Mouse (Mus musculus) macrophage (primary cell): ENCODE measurements around the gene Fbxl5. TPM values are rescaled to one million over a fixed set of nuclear protein-coding genes. Genes with fewer than 3 reads are reported as not detected.

Experiments
- H3K27ac ChIP-seq: fragments of 350-480 bp; formaldehyde crosslinking; 2 replicates; pipeline ENCODE4 v1.9.0; 2021
- H3K36me3 ChIP-seq: fragments of 350-480 bp; formaldehyde crosslinking; 2 replicates; pipeline ENCODE4 v1.9.0; 2021; ENCODE audit errors: inconsistent target
- H3K4me3 ChIP-seq: fragments of 350-480 bp; formaldehyde crosslinking; 2 replicates; pipeline ENCODE4 v1.9.0; 2021; ENCODE audit errors: inconsistent target
- H3K79me2 ChIP-seq: fragments of 350-480 bp; formaldehyde crosslinking; 2 replicates; pipeline ENCODE4 v1.9.0; 2021; ENCODE audit errors: inconsistent target
- WGBS: methylation state at CpG from one replicate; pipeline ENCODE4 v1.1.7; 2026; ENCODE audit warnings: inconsistent platforms; ENCODE audit not compliant: missing documents; 5-methylcytosine and 5-hydroxymethylcytosine counted together
- polyA plus RNA-seq: library from polyadenylated mRNA; stranded (reverse); fragments of 250-400 nt; gene quantifications from 3 replicates; pipeline ENCODE4 v1.2.4, GENCODE M21; 2018; ENCODE audit warnings: inconsistent platforms

Fbxl5 gene
- polyA plus RNA-seq, 1 experiment from 2014 or later: 19.0 TPM

DNA sequence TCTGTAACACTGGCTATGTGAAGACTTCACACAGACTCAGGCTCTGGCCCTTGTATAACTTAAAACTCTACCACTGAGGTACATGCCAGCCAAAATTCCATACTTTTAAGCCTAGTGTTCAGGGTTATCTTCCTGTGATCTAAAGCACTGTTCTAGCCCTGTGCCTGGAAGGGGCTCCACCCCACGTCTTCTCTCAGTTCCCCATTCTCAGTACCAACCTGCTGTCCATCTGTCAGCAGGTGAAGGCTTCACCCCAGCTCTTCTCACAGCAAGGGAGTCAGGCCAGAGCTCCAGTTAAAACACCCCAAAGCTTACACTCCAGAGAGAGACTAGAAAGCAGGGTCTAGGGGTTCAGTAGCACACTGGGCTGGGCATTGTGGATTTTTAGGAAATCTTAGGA, 24.2 kb upstream of the Fbxl5 start:
- no peak overlapping the region for H3K27ac ChIP-seq
- 19% methylated on average over 1 of the region's 1 CpGs for WGBS
- no peak overlapping the region for H3K4me3 ChIP-seq
- H3K36me3 ChIP-seq: no peaks in the 10 kb centered on the region
- no peaks in the 10 kb centered on the region for H3K79me2 ChIP-seq

DNA sequence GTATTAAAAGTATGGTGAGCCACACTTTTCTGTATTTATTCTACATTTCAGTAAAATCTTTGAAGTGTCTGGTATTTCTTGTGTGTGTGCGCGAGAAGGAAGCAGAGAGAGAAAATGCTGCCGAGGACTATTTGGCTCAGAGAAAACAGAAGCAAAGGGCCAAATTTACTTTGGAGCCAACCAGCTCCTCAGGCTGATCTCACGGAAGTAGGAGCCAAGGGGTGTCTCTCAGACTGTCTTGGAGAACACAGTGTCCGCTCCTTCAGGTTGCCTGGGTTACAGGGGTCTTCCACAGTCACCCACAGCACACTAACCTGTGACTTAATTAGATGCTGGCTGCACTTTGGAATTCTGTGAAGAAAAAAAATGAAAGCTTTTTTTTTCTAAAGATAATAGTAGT, 23.6 kb upstream of the Fbxl5 start:
- Histone ChIP-seq H3K4me3 (no peak overlapping the region), H3K36me3 (no peaks in the 10 kb centered on the region), H3K27ac (no peak overlapping the region), H3K79me2 (no peaks in the 10 kb centered on the region)
- WGBS: 100% methylated on average over 4 of the region's 5 CpGs

DNA sequence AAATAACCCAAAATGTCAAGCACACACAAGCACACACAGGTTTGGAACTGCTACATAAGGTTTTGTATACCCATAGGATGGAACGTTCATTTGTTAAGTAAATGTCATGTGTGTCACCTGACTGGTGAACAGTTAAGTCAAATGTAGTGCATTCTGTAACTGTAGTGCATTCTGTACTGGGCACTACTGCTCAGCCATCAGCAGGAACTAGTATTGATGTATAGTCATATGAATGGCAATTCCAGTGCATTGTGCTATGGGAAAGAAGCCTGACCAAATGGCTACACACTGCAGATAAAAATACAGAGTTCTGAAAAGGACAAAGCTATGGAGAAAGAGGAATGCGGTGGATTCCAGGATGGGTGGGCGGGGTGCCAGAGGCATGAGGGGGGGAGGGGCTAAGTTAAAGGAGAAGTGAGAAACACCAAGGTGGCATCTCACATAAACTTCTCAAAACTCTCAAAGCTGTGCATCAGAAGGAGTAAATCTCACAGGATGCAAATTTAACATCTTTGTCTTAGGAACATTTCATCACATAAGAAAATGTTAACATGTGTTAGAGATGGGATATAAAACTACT, 21.2 kb upstream of the Fbxl5 start:
- Histone ChIP-seq H3K27ac (no peak overlapping the region), H3K79me2 (no peaks in the 10 kb centered on the region), H3K36me3 (no peaks in the 10 kb centered on the region), H3K4me3 (no peak overlapping the region)
- 67% methylated on average over 3 of the region's 3 CpGs for WGBS

DNA sequence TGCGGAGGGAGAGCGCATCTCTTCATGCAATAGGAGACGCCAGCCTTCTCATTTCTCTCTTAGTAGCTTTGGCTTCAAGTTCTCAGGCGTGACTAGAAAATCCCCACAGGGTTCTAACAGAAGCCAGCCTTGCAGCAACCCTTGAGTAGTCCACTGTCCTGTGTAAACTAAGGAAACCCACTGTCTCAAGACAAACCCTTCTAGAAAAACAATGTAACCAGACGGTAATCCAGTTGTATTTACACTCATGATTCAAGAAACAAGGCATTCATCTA, 20.5 kb upstream of the Fbxl5 start:
- H3K4me3 ChIP-seq: peak overlapping the region; percentile 16; the same call in 1 of the 2 replicates
- H3K27ac ChIP-seq: peak overlapping the region; percentile 25; the same call in 1 of the 2 replicates
- 60% methylated on average over 5 of the region's 5 CpGs for WGBS
- H3K79me2 ChIP-seq: no peaks in the 10 kb centered on the region
- no peaks in the 10 kb centered on the region for H3K36me3 ChIP-seq

DNA sequence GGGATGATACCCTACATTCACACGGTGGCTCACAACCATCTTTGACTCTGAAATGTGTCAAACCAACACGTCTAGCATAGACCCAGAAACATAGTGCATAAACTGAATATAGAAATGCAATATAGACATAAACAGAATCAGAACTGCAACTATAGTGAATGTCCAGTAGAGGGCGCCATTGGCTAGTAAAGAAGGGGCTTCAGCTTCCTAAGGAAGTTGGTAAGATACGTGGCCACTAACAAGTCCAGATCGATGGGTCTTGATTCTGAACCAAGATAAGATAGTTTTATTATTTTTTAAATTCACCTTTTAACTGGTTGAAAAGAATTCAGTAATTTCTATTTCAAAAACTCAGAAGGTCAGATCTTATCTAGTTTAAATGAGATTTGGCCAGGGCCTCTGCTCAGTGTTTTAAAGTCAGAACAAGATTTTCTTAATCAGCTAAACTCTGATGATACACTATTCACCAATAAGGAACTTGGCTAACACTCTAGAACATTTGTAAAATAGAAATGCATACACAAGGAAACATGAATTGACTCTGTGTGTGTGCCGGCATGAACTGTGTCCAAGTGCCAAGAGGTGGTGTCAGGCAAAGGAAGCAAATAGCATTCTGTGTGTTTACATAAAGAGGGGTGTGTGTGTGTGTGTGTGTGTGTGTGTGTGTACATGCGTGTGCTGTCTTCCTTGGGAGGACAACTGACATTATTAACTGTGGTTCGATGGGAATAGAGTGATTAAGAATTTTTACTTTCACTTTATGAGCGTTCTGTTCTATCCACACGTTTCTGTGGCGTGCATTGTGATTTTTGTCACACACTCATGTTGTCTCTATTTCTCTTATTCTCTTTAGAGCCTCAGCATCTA, 19.9 kb upstream of the Fbxl5 start:
- H3K79me2 ChIP-seq: no peaks in the 10 kb centered on the region
- peak overlapping the region; percentile 16; the same call in 1 of the 2 replicates for H3K4me3 ChIP-seq
- H3K27ac ChIP-seq: peak overlapping the region; percentile 25
- no peaks in the 10 kb centered on the region for H3K36me3 ChIP-seq
- 1% methylated on average over 11 of the region's 11 CpGs for WGBS

DNA sequence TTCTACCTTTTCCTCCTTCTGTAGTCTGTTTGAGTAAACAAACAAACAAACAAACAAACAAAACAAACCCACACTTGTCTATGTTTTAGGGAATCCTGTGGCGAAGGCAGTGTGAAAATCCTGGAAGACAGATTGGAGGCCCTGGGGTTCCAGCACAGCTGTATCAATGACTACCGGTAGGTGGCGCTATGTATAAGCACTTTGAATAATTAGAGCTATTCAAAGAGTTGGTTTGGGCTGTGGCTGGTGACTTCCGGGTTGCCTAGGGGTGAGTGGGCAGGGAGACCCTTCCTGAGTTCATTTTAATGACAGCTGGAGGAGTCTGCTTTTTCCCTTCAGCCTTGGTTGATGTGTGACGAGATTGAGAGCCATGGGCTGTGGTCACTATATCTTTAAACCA, 15.9 kb upstream of the Fbxl5 start:
- no peaks in the 10 kb centered on the region for H3K36me3 ChIP-seq
- 26% methylated on average over 5 of the region's 5 CpGs for WGBS
- no peak overlapping the region for H3K27ac ChIP-seq
- H3K79me2 ChIP-seq: no peaks in the 10 kb centered on the region
- H3K4me3 ChIP-seq: no peak overlapping the region

DNA sequence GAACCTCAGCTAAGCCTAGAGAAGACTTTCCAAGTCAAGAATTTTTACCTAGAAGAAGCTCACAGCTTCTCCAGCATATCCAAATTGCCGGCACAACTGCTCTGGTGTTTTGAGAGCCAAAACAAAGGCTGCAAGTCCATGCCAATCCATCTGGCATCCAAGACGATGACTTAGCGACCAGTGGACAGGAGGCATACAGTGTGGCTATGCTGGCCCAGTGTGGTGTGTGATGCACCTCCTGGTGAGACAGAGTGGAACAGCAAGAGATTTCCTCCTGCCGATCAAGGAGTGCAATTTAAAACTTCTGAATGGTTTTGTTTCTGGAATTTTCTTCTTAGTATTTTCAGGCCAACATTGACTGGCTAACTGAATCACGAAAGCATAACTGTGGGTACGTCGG, 15.2 kb upstream of the Fbxl5 start:
- no peak overlapping the region for H3K27ac ChIP-seq
- H3K36me3 ChIP-seq: no peaks in the 10 kb centered on the region
- H3K79me2 ChIP-seq: no peaks in the 10 kb centered on the region
- WGBS: 95% methylated on average over 7 of the region's 7 CpGs
- no peak overlapping the region for H3K4me3 ChIP-seq

GRCm38 (mm10) chr5:43827366-43827765, 5.9 kb upstream of the Fbxl5 start:
- H3K4me3 ChIP-seq: no peak overlapping the region
- H3K27ac ChIP-seq: no peak overlapping the region
- WGBS: 93% methylated on average over 9 of the region's 9 CpGs
- no peaks in the 10 kb centered on the region for H3K36me3 ChIP-seq
- no peaks in the 10 kb centered on the region for H3K79me2 ChIP-seq

- Histone ChIP-seq H3K27ac (no peak overlapping the region), H3K79me2 (no peaks in the 10 kb centered on the region), H3K36me3 (no peaks in the 10 kb centered on the region), H3K4me3 (no peak overlapping the region)
- 65% methylated on average over 2 of the region's 2 CpGs for WGBS
Observed at GRCm38 (mm10) chr5:43826883-43827282, 5.4 kb upstream of the Fbxl5 start.

GRCm38 (mm10) chr5:43824580-43824979, 3.1 kb upstream of the Fbxl5 start:
- Histone ChIP-seq H3K27ac (no peak overlapping the region), H3K36me3 (no peaks in the 10 kb centered on the region), H3K4me3 (no peak overlapping the region), H3K79me2 (no peaks in the 10 kb centered on the region)
- WGBS: 83% methylated on average over 3 of the region's 3 CpGs

GRCm38 (mm10) chr5:43822824-43823223, 1.4 kb upstream of the Fbxl5 start:
- no peak overlapping the region for H3K27ac ChIP-seq
- H3K79me2 ChIP-seq: no peaks in the 10 kb centered on the region
- WGBS: 95% methylated on average over 3 of the region's 3 CpGs
- H3K36me3 ChIP-seq: no peaks in the 10 kb centered on the region
- no peak overlapping the region for H3K4me3 ChIP-seq

DNA sequence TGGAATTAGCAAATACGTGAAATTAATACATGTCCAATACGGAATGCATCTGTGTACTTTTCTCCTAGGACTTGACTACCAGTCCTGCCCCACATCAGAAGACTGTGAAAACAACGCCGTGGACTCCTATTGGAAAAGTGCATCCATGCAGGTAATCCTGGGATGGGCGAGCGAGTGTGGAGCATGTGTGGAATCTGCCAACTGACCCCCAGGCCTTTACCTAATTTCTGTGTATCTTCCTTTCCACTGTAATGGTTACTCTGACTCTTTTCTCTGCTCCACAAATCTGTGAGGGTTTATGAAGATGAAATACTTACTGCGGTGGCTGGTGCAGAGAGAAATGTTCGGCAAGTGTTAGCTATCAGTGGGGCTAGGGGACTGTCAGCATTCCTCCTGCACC, 761 bp upstream of the Fbxl5 start:
- Histone ChIP-seq H3K79me2 (no peaks in the 10 kb centered on the region), H3K4me3 (no peak overlapping the region), H3K36me3 (no peaks in the 10 kb centered on the region), H3K27ac (no peak overlapping the region)
- 96% methylated on average over 8 of the region's 8 CpGs for WGBS

DNA sequence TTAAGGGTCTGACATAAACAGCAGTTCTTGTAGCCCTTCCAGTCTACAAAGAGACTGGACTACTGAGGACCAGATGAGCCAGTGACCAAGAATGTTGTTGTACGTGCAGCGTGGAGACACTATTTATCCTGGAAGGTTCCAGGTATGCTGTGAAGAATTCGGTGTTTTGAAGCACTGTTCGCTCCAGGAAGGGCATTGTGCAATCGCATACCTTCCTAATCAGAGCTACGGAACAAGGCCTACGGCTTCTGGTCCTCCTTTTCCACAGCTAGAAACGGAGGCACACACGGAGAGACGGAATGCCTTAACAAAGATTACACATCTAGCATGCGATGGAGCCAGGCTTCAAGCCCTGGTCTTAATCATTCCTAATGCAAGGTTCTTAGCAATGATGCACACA, 653 bp downstream of the Fbxl5 start:
- Histone ChIP-seq H3K27ac (no peak overlapping the region), H3K79me2 (no peaks in the 10 kb centered on the region), H3K36me3 (no peaks in the 10 kb centered on the region), H3K4me3 (no peak overlapping the region)
- whole genome bisulfite sequencing: 90% methylated on average over 11 of the region's 11 CpGs

- WGBS: 55% methylated on average over 11 of the region's 12 CpGs
- H3K4me3 ChIP-seq: no peak within 1 kb of the TSS
- H3K79me2 ChIP-seq: no peaks in the 10 kb centered on the region
- no peak within 1 kb of the TSS for H3K27ac ChIP-seq
- H3K36me3 ChIP-seq: no peaks in the 10 kb centered on the region
Observed at GRCm38 (mm10) chr5:43818695-43819094, 2.7 kb downstream of the Fbxl5 start, which contains the start of gene Bst1. Gene Bst1 (plus strand): TSS chr5:43818885.

DNA sequence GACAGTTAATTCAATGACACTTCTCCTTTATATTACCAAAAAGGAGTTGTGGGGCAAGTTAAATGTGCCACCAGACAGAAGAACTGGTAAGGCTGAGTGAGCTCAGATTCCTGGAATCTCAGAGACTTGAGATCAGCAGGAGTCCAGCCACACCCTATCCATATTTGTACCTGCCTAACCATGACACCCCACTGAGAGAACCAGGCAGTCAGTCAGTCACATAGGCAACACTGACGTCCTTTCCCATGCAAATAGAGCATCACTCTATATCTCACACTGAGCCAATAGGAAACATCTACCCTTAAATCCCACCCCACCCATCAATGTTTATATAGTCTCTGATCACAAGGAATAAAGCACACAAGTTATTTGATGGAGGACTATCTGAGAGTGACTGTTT, 5.7 kb downstream of the Fbxl5 start:
- no peaks in the 10 kb centered on the region for H3K36me3 ChIP-seq
- no peak overlapping the region for H3K4me3 ChIP-seq
- H3K79me2 ChIP-seq: no peaks in the 10 kb centered on the region
- H3K27ac ChIP-seq: no peak overlapping the region
- 93% methylated on average over 1 of the region's 1 CpGs for WGBS
